ENCODE assay signal across 21 mouse cellular contexts in the genomic region with DNA sequence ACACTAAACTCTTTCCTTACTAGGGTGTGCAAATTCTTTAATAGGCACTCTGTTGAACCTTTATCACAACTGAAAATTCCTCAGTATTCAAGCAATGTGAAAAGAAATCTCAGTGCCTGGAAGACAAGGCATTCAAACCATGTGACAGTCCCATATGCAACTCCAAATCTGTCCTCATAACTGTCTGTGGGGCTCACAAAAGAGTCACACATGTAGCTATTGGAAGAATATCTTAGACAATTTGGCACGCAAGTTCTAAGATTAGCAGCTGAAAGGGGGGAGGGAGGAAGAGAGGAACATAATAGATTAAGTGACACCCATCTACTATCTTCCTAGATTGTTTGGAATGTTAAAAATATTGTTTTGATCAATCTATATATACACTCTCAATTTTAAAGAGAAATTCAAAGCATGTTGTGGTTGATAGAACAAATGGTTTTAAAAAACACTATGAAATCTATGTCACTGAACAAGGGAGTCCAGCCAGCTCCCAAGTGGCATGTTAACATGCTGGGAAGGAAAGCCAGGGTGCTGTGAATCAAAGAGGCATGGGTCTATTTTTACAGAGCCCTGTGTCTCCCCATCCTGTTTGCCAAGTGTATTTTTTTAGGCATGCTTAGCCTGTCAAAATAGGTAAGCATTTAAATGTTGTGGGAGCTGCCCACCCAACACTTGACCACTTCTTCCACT.
"Had no signal": no experiment of that assay in that cellular context is flagged by ENCODE, and none has a peak within 500 bp of the region (broad histone marks: within the 10 kb centered on the region; RNA-seq: fewer than 3 reads in every experiment).

No protein-coding gene starts in this region.

- H3K9ac ChIP-seq: kidney, embryonic 15.5 days; liver, embryonic 13.5 days; midbrain, embryonic 13.5 days; neural tube, embryonic 13.5 days; stomach, embryonic 15.5 days had no signal

- DNase-seq: kidney, adult 8-10 months; kidney, postnatal 10 days; kidney, postnatal 4 days; layer of hippocampus, postnatal 36 days; liver, embryonic 13.5 days; lung, adult 2 months; lung, postnatal 10 days; lung, postnatal 36 days; retina, postnatal 1 day; right cerebral cortex, postnatal 25 days; spleen, adult 18-20 months; thymus, postnatal 25 days had no signal

- ATAC-seq: midbrain, embryonic 13.5 days; midbrain, embryonic 16.5 days had no signal

- H3K27ac ChIP-seq: kidney, embryonic 15.5 days; left cerebral cortex, adult 2 months; liver, embryonic 13.5 days; midbrain, embryonic 10.5 days; midbrain, embryonic 13.5 days; neural tube, embryonic 13.5 days; stomach, embryonic 15.5 days had no signal

- H3K4me3 ChIP-seq: kidney, embryonic 15.5 days; left cerebral cortex, adult 2 months; liver, embryonic 13.5 days; megakaryocyte, embryonic 14.5 days; midbrain, embryonic 10.5 days; midbrain, embryonic 13.5 days; myocyte; neural tube, embryonic 13.5 days; stomach, embryonic 15.5 days had no signal

- H3K36me3 ChIP-seq: kidney, embryonic 15.5 days; liver, embryonic 13.5 days; midbrain, embryonic 10.5 days; midbrain, embryonic 13.5 days; neural tube, embryonic 13.5 days; stomach, embryonic 15.5 days had no signal

- H3K4me2 ChIP-seq: kidney, embryonic 15.5 days; liver, embryonic 13.5 days; midbrain, embryonic 13.5 days; neural tube, embryonic 13.5 days; stomach, embryonic 15.5 days had no signal

- H3K27me3 ChIP-seq: kidney, embryonic 15.5 days; liver, embryonic 13.5 days; megakaryocyte, embryonic 14.5 days; midbrain, embryonic 13.5 days; neural tube, embryonic 13.5 days; stomach, embryonic 15.5 days had no signal

- H3K9me3 ChIP-seq: kidney, embryonic 15.5 days; liver, embryonic 13.5 days; megakaryocyte, embryonic 14.5 days; midbrain, embryonic 10.5 days; midbrain, embryonic 13.5 days; neural tube, embryonic 13.5 days; stomach, embryonic 15.5 days had no signal

- H3K4me1 ChIP-seq: kidney, embryonic 15.5 days; liver, embryonic 13.5 days; megakaryocyte, embryonic 14.5 days; midbrain, embryonic 13.5 days; neural tube, embryonic 13.5 days; stomach, embryonic 15.5 days had no signal
